Mouse (Mus musculus): ENCODE data around the gene Acmsd.

- no peak for TF ChIP-seq CTCF (IDR thresholded peaks at IDR 0.05; ENCODE audit: low read depth)
- no peak for TF ChIP-seq EP300 (IDR thresholded peaks at IDR 0.05; ENCODE audit: low read depth)
These were observed 50.9 kb downstream of the Acmsd start for GRCm38 (mm10) chr1:127780142-127780541.
